Comparison of ENCODE assay signal across 10 mouse cellular contexts in genomic region chr8:19778126-19778525, GRCm38 (mm10). TPM values are rescaled to one million over a fixed set of nuclear protein-coding genes. Genes with fewer than 3 reads are reported as not detected.
A peak's percentile ranks its signal among the peaks of the same experiment; 100 is the strongest.
DNase-seq lines count a peak whose midpoint lies in the region.
"Had no signal": no experiment of that assay in that cellular context is flagged by ENCODE, and none has a peak within 500 bp of the region (broad histone marks: within the 10 kb centered on the region; RNA-seq: fewer than 3 reads in every experiment).

No protein-coding gene starts in this region.

- DNase-seq in adrenal gland, adult (ENCODE audit: inconsistent age in 2 of 2, low spot score in 1 of 2), result peak; percentile 45 to 88
- peak; percentile 54 for DNase-seq in adrenal gland, adult 8-10 months
- DNase-seq in adrenal gland, postnatal 14 days, result peak; percentile 82
- DNase-seq in gastrocnemius, postnatal 4 days (ENCODE audit: low spot score in 2 of 2), result peak; percentile 16 to 31
- peak; percentile 59 for DNase-seq in kidney, adult 11 months
- DNase-seq in kidney, postnatal 10 days, result peak; percentile 23
- DNase-seq in lung, postnatal 4 days, result peak; percentile 23 to 47
- DNase-seq in spleen, postnatal 4 days (ENCODE audit: low spot score in 2 of 2), result peak; percentile 41 to 74

RNA-seq across cellular contexts. Expression of gene 4930467E23Rik, which starts 48.8 kb away (rescaled TPM):
- 1 to 10 TPM in 1 of 4 experiments, under 1 TPM in 1, not detected in 2; 0.46 to 2.2 TPM for total RNA-seq in adrenal gland, adult 8-10 months (2022)
- total RNA-seq in adrenal gland, postnatal 14 days (2021), result 0.15 and 0.30 TPM in 2 replicates
- total RNA-seq in gastrocnemius, postnatal 4 days (2021), result under 1 TPM; 0.26 to 0.47 TPM
- total RNA-seq: CH12.LX; forebrain, postnatal 0 days had no signal

Comparison
In these comparisons a context has a peak if more than half of its experiments do, and no peak if none do; other contexts are left out.
1. Peak in every context shown above with its lines: DNase-seq.
2. DNase-seq: peak in every context shown above with its lines; median percentile 82 in adrenal gland, postnatal 14 days; 66 in adrenal gland, adult; 59 in kidney, adult 11 months; 58 in spleen, postnatal 4 days; 54 in adrenal gland, adult 8-10 months; 35 in lung, postnatal 4 days; 24 in gastrocnemius, postnatal 4 days; 23 in kidney, postnatal 10 days.